Mouse (Mus musculus): ENCODE measurements around the gene Nrde2. TPM values are rescaled to one million over a fixed set of nuclear protein-coding genes. Genes with fewer than 3 reads are reported as not detected.

The Nrde2 gene
- total and polyA plus RNA-seq, 3 experiments: 16.5 to 17.2 TPM; not detected in 1

DNA sequence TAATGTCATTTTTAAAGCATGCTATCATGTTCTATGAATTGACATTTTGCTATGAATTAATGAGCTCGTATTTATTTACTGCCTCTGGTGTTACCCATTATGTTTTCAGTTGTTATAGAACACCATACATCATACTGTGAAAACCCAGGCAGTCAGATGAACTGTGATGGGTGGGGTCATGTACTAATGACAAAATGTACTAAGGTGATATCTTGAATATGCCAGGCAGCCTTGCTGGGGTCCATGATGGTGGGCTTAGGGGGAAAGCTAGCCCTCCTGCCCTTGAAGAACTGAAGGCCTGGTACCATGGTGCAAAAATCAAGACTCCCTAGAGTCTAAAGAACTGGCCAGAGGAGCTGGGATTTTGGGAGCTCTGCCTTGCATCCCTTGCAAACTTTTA, 8.0 kb upstream of the Nrde2 start:
- no peaks in the 10 kb centered on the region for H3K79me2 ChIP-seq (ENCODE audit: control insufficient read depth, insufficient read depth, low read length, poor library complexity)
- DNase-seq (ENCODE audit: low read depth, low spot score): no peak

DNA sequence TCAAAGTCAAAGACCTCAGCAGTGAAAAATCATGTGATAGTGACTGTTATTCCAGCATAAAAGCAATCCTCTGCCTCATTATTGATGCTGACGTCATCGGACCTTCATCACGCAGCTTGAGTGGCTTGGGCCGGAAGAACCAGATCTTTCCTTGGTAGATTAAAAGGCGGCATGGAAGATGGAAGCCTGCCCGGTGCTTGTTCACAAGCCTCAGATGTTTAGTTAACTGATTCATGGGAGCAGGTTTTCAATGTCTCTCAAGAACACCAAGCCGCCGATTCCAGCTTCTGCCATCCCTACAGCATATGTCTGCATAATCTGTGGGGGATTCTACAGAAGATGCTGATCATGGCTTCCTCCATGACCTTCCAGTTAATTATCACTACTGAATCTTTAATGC, 7.5 kb upstream of the Nrde2 start:
- Histone ChIP-seq H3K27me3 (ENCODE audit: control insufficient read depth in 1 of 2, insufficient read depth in 2 of 2, low read length in 2 of 2) (no peaks in the 10 kb centered on the region), H3K27ac (ENCODE audit: control insufficient read depth, low read depth, low read length) (no peak overlapping the region), H3K4me1 (ENCODE audit: control insufficient read depth in 1 of 2, insufficient read depth in 2 of 2, low read length in 2 of 2) (peaks cover 0 to 8% of the 10 kb centered on the region in 2 experiments; a peak in 2 of 4 replicates), H3K4me3 (ENCODE audit: control insufficient read depth in 1 of 2, insufficient read depth in 1 of 2, low read depth in 2 of 2, low read length in 2 of 2) (no peak overlapping the region), H3K36me3 (ENCODE audit: control insufficient read depth in 1 of 2, insufficient read depth in 2 of 2, low read length in 2 of 2) (peaks cover 0 to 2% of the 10 kb centered on the region in 2 experiments; a peak in 2 of 4 replicates), H3K9me3 (replicated peaks; ENCODE audit: insufficient read depth, low read length) (no peaks in the 10 kb centered on the region), H3K79me2 (ENCODE audit: control insufficient read depth, insufficient read depth, low read length, poor library complexity) (no peaks in the 10 kb centered on the region), H3K9ac (ENCODE audit: control insufficient read depth, low read depth, low read length, poor library complexity, severe bottlenecking) (no peak overlapping the region)
- no peak for TF ChIP-seq ZMIZ1 (IDR thresholded peaks at IDR 0.05; ENCODE audit: low read depth, low read length)
- no peak for TF ChIP-seq ZKSCAN1 (IDR thresholded peaks at IDR 0.05; ENCODE audit: low read depth, low read length)
- TF ChIP-seq MAX (IDR thresholded peaks at IDR 0.05; ENCODE audit: low read length): no peak
- no peak for TF ChIP-seq GATA1 (IDR thresholded peaks at IDR 0.05; ENCODE audit: low read depth, low read length)
- no peak for TF ChIP-seq CTCF (IDR thresholded peaks at IDR 0.05 in 2 of 3, conservative IDR thresholded peaks at IDR 0.05 in 1 of 3; ENCODE audit: control insufficient read depth in 1 of 3, insufficient read depth in 1 of 3, low read depth in 2 of 3, low read length in 3 of 3, poor library complexity in 1 of 3, severe bottlenecking in 1 of 3)
- TF ChIP-seq MXI1 (IDR thresholded peaks at IDR 0.05; ENCODE audit: low read depth, low read length): no peak
- no peak for TF ChIP-seq RAD21 (IDR thresholded peaks at IDR 0.05; ENCODE audit: low read depth, low read length)
- no peak for TF ChIP-seq TBP (IDR thresholded peaks at IDR 0.05; ENCODE audit: low read depth, low read length)
- no peak for TF ChIP-seq ZNF384 (IDR thresholded peaks at IDR 0.05; ENCODE audit: low read depth, low read length)
- no peak for TF ChIP-seq CHD2 (IDR thresholded peaks at IDR 0.05; ENCODE audit: low read length)
- no peak for TF ChIP-seq BHLHE40 (IDR thresholded peaks at IDR 0.05; ENCODE audit: borderline replicate concordance, low read depth, low read length)
- TF ChIP-seq E2F4 (IDR thresholded peaks at IDR 0.05; ENCODE audit: borderline replicate concordance, low read depth, low read length): no peak
- no peak for TF ChIP-seq UBTF (IDR thresholded peaks at IDR 0.05; ENCODE audit: borderline replicate concordance, insufficient read depth, low read depth, low read length)
- no peak for TF ChIP-seq POLR2A (IDR thresholded peaks at IDR 0.05; ENCODE audit: control insufficient read depth in 1 of 2, insufficient read depth in 1 of 2, low read depth in 1 of 2, low read length in 2 of 2, poor library complexity in 1 of 2)
- no peak for TF ChIP-seq USF2 (IDR thresholded peaks at IDR 0.05; ENCODE audit: borderline replicate concordance in 1 of 2, insufficient read depth in 1 of 2, low read depth in 1 of 2, low read length in 2 of 2)
- no peak for DNase-seq (ENCODE audit: low read depth, low spot score)

More for the DNA sequence above, 8.0 kb upstream of the Nrde2 start:
- H3K4me3 ChIP-seq (ENCODE audit: control insufficient read depth in 1 of 2, insufficient read depth in 1 of 2, low read depth in 2 of 2, low read length in 2 of 2): no peak overlapping the region
- no peak for TF ChIP-seq RAD21 (IDR thresholded peaks at IDR 0.05; ENCODE audit: low read depth, low read length)
- H3K9ac ChIP-seq (ENCODE audit: control insufficient read depth, low read depth, low read length, poor library complexity, severe bottlenecking): no peak overlapping the region
- no peaks in the 10 kb centered on the region for H3K9me3 ChIP-seq (replicated peaks; ENCODE audit: insufficient read depth, low read length)
- H3K27ac ChIP-seq (ENCODE audit: control insufficient read depth, low read depth, low read length): no peak overlapping the region
- H3K4me1 ChIP-seq (ENCODE audit: control insufficient read depth in 1 of 2, insufficient read depth in 2 of 2, low read length in 2 of 2): peaks cover 0 to 8% of the 10 kb centered on the region in 2 experiments; a peak in 2 of 4 replicates
- no peaks in the 10 kb centered on the region for H3K27me3 ChIP-seq (ENCODE audit: control insufficient read depth in 1 of 2, insufficient read depth in 2 of 2, low read length in 2 of 2)
- H3K36me3 ChIP-seq (ENCODE audit: control insufficient read depth in 1 of 2, insufficient read depth in 2 of 2, low read length in 2 of 2): peaks cover 0 to 2% of the 10 kb centered on the region in 2 experiments; a peak in 2 of 4 replicates

- peak; percentile 42 for DNase-seq (ENCODE audit: low read depth, low spot score)
- Histone ChIP-seq H3K79me2 (ENCODE audit: control insufficient read depth, insufficient read depth, low read length, poor library complexity) (no peaks in the 10 kb centered on the region), H3K27me3 (ENCODE audit: control insufficient read depth in 1 of 2, insufficient read depth in 2 of 2, low read length in 2 of 2) (no peaks in the 10 kb centered on the region)
Observed at GRCm38 (mm10) chr12:100166177-100166576, 6.7 kb upstream of the Nrde2 start.

More at GRCm38 (mm10) chr12:100166177-100166576, 6.7 kb upstream of the Nrde2 start:
- no peak overlapping the region for H3K9ac ChIP-seq (ENCODE audit: control insufficient read depth, low read depth, low read length, poor library complexity, severe bottlenecking)
- H3K4me3 ChIP-seq (ENCODE audit: control insufficient read depth in 1 of 2, insufficient read depth in 1 of 2, low read depth in 2 of 2, low read length in 2 of 2): no peak overlapping the region
- no peaks in the 10 kb centered on the region for H3K9me3 ChIP-seq (replicated peaks; ENCODE audit: insufficient read depth, low read length)
- H3K27ac ChIP-seq (ENCODE audit: control insufficient read depth, low read depth, low read length): no peak overlapping the region
- H3K4me1 ChIP-seq (ENCODE audit: control insufficient read depth in 1 of 2, insufficient read depth in 2 of 2, low read length in 2 of 2): peaks cover 0 to 8% of the 10 kb centered on the region in 2 experiments; a peak in 2 of 4 replicates
- H3K36me3 ChIP-seq (ENCODE audit: control insufficient read depth in 1 of 2, insufficient read depth in 2 of 2, low read length in 2 of 2): peaks cover 0 to 2% of the 10 kb centered on the region in 2 experiments; a peak in 2 of 4 replicates
- no peak for TF ChIP-seq MAX (IDR thresholded peaks at IDR 0.05; ENCODE audit: low read length)
- peak; percentile 38; the same call in 1 of the 2 replicates for TF ChIP-seq ZC3H11A (IDR thresholded peaks at IDR 0.05; ENCODE audit: low read depth, low read length)
- peak; percentile 36 to 58 (median 37); a peak in 4 of 6 replicates for TF ChIP-seq CTCF (IDR thresholded peaks at IDR 0.05 in 2 of 3, conservative IDR thresholded peaks at IDR 0.05 in 1 of 3; ENCODE audit: control insufficient read depth in 1 of 3, insufficient read depth in 1 of 3, low read depth in 2 of 3, low read length in 3 of 3, poor library complexity in 1 of 3, severe bottlenecking in 1 of 3)
- TF ChIP-seq RAD21 (IDR thresholded peaks at IDR 0.05; ENCODE audit: low read depth, low read length): peak; percentile 69
- TF ChIP-seq MEF2A (IDR thresholded peaks at IDR 0.05; ENCODE audit: extremely low read depth, insufficient replicate concordance, low read depth, low read length, poor library complexity, severe bottlenecking): no peak
- TF ChIP-seq SMC3 (IDR thresholded peaks at IDR 0.05; ENCODE audit: low read depth, low read length): peak; percentile 61

Data from MEL (cell line).